In the genomic region with DNA sequence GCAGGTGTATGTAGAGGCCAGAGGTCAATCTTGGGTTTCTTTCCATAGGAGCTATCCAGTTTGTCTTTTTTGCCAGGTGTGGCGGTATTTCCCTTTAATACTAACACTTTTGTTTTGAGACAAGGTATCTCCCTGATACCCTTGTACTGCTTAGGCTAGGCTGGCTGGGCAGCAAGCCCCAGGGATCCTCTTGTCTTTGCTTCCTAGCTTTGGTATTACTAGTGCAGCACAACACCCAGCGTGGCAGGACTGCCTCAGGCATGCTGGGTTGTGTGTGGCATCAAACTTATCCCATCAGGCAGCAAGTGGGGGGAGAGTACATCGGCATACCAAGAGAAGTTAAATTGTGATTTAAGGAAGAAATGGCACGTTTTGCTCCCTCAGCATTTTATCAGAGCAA, we compare ENCODE assay signal across 33 mouse cellular contexts. TPM values are rescaled to one million over a fixed set of nuclear protein-coding genes. Genes with fewer than 3 reads are reported as not detected.
DNase-seq lines count a peak whose midpoint lies in the region; ATAC-seq and TF ChIP-seq lines count a peak whose summit lies in the region.
"Had no signal": no experiment of that assay in that cellular context is flagged by ENCODE, and none has a peak within 500 bp of the region (broad histone marks: within the 10 kb centered on the region; RNA-seq: fewer than 3 reads in every experiment).

No protein-coding gene starts in this region.

- no peak for ATAC-seq in heart, embryonic 11.5 days (replicated peaks; ENCODE audit: insufficient number of reproducible peaks, low FRiP score, low TSS enrichment)
- 0 out of 2 replicates have a peak, but pooled peaks have one; percentile 21 for ATAC-seq in kidney, postnatal 0 days (replicated peaks; ENCODE audit: low FRiP score, low read depth)
- ATAC-seq: activated CD4-positive, CD25-positive, alpha-beta regulatory T cell, adult 4 months; forebrain, embryonic 15.5 days had no signal

- TF ChIP-seq EP300 in CH12.LX (IDR thresholded peaks at IDR 0.05; ENCODE audit: low read length), result no peak

- no peak for TF ChIP-seq CTCF in kidney, postnatal 0 days (IDR thresholded peaks at IDR 0.05; ENCODE audit: low read depth)
- no peak for TF ChIP-seq CTCF in CH12.LX (conservative IDR thresholded peaks at IDR 0.05 in 1 of 2, IDR thresholded peaks at IDR 0.05 in 1 of 2; ENCODE audit: low read depth in 2 of 2, low read length in 2 of 2)

- H3K4me3 ChIP-seq in heart, embryonic 11.5 days (ENCODE audit: low read depth, low read length), result no peak overlapping the region
- no peak overlapping the region for H3K4me3 ChIP-seq in kidney, postnatal 0 days (replicated peaks; ENCODE audit: low read depth, low read length)
- H3K4me3 ChIP-seq in CH12.LX (replicated peaks in 1 of 3; ENCODE audit: low read depth in 2 of 3, low read length in 2 of 3, poor library complexity in 1 of 3), result no peak overlapping the region
- H3K4me3 ChIP-seq: embryonic facial prominence, embryonic 10.5 days; embryonic facial prominence, embryonic 13.5 days; erythroblast, embryonic 14.5 days; forebrain, embryonic 12.5 days; forebrain, embryonic 15.5 days; heart, adult 2 months; heart, embryonic 10.5 days; hindbrain, embryonic 12.5 days; hindbrain, embryonic 15.5 days had no signal

- H3K4me1 ChIP-seq in heart, embryonic 11.5 days (ENCODE audit: control insufficient read depth, insufficient read depth, low read length), result no peaks in the 10 kb centered on the region
- no peaks in the 10 kb centered on the region for H3K4me1 ChIP-seq in kidney, postnatal 0 days (replicated peaks; ENCODE audit: insufficient read depth, low read length)
- peaks cover 26 to 90% of the 10 kb centered on the region in 2 experiments for H3K4me1 ChIP-seq in CH12.LX (ENCODE audit: control insufficient read depth in 1 of 2, insufficient read depth in 2 of 2)
- H3K4me1 ChIP-seq: embryonic facial prominence, embryonic 13.5 days; forebrain, embryonic 12.5 days; forebrain, embryonic 15.5 days; hindbrain, embryonic 12.5 days; hindbrain, embryonic 15.5 days had no signal

- peaks cover 76% of the 10 kb centered on the region for H3K79me2 ChIP-seq in CH12.LX (replicated peaks; ENCODE audit: control insufficient read depth, extremely low read depth, insufficient read depth, poor library complexity, severe bottlenecking)

- H3K9ac ChIP-seq in heart, embryonic 11.5 days (ENCODE audit: low read depth, low read length), result no peak overlapping the region
- no peak overlapping the region for H3K9ac ChIP-seq in kidney, postnatal 0 days (ENCODE audit: low read depth, low read length)
- no peak overlapping the region for H3K9ac ChIP-seq in CH12.LX (ENCODE audit: insufficient read depth, low read depth)
- H3K9ac ChIP-seq: embryonic facial prominence, embryonic 13.5 days; forebrain, embryonic 12.5 days; forebrain, embryonic 15.5 days; hindbrain, embryonic 12.5 days; hindbrain, embryonic 15.5 days had no signal

- no peak overlapping the region for H3K27ac ChIP-seq in heart, embryonic 11.5 days (ENCODE audit: low read depth, low read length)
- no peak overlapping the region for H3K27ac ChIP-seq in kidney, postnatal 0 days
- H3K27ac ChIP-seq in CH12.LX (ENCODE audit: insufficient read depth, low read depth), result no peak overlapping the region
- H3K27ac ChIP-seq: embryonic facial prominence, embryonic 10.5 days; embryonic facial prominence, embryonic 13.5 days; forebrain, embryonic 12.5 days; forebrain, embryonic 15.5 days; heart, adult 2 months; heart, embryonic 10.5 days; hindbrain, embryonic 12.5 days; hindbrain, embryonic 15.5 days had no signal

- peak; percentile 85 for DNase-seq in heart, adult 11 months
- peak; percentile 37 for DNase-seq in kidney, adult 9 months
- no peak for DNase-seq in kidney, postnatal 4 days
- DNase-seq in kidney, postnatal 0 days (ENCODE audit: low spot score), result no peak
- DNase-seq in kidney, postnatal 10 days, result no peak
- no peak for DNase-seq in CH12.LX (ENCODE audit: extremely low read depth)
- DNase-seq in layer of hippocampus, postnatal 25 days (ENCODE audit: extremely low spot score in 1 of 2, low spot score in 1 of 2), result no peak
- DNase-seq: adrenal gland, adult 8-10 months; adrenal gland, postnatal 25 days; B cell, adult 2 months; cerebellum, adult 11-12 months; cerebellum, adult 8-10 months; cerebellum, postnatal 10 days; cerebellum, postnatal 36 days had no signal

- H3K36me3 ChIP-seq in heart, embryonic 11.5 days (ENCODE audit: control insufficient read depth, insufficient read depth, low read length), result no peaks in the 10 kb centered on the region
- no peaks in the 10 kb centered on the region for H3K36me3 ChIP-seq in kidney, postnatal 0 days (ENCODE audit: insufficient read depth, low read length)
- H3K36me3 ChIP-seq in CH12.LX (replicated peaks in 1 of 2; ENCODE audit: control insufficient read depth in 1 of 2, insufficient read depth in 1 of 2, low read length in 1 of 2), result peaks cover 22 to 66% of the 10 kb centered on the region in 2 experiments
- H3K36me3 ChIP-seq: embryonic facial prominence, embryonic 10.5 days; forebrain, embryonic 12.5 days; forebrain, embryonic 15.5 days; heart, embryonic 10.5 days; hindbrain, embryonic 12.5 days; hindbrain, embryonic 15.5 days had no signal

- in situ Hi-C loops in CH12.LX (cut with MboI; ENCODE audit: low pct_ligation_motif_present, low pct_unique_long_range_greater_than_20kb, low sequenced_read_pairs), result no loop called here

- 83% methylated on average over 4 of the region's 4 CpGs for WGBS in heart, embryonic 11.5 days (ENCODE audit: insufficient replicate concordance)
- 62% methylated on average over 4 of the region's 4 CpGs for WGBS in kidney, postnatal 0 days

- TF ChIP-seq RAD21 in CH12.LX (IDR thresholded peaks at IDR 0.05; ENCODE audit: low read depth, low read length), result no peak

- dilution Hi-C loops in CH12.LX (cut with MboI; ENCODE audit: extremely low pct_ligation_motif_present, extremely low pct_unique_long_range_greater_than_20kb, low sequenced_read_pairs), result no loop called here

- TF ChIP-seq POLR2A in CH12.LX (IDR thresholded peaks at IDR 0.05; ENCODE audit: low read depth, low read length), result no peak

- H3K9me3 ChIP-seq in heart, embryonic 11.5 days (replicated peaks; ENCODE audit: control insufficient read depth, low read length), result no peaks in the 10 kb centered on the region
- no peaks in the 10 kb centered on the region for H3K9me3 ChIP-seq in kidney, postnatal 0 days (replicated peaks; ENCODE audit: low read length)
- no peaks in the 10 kb centered on the region for H3K9me3 ChIP-seq in CH12.LX (replicated peaks; ENCODE audit: low read length)
- H3K9me3 ChIP-seq: embryonic facial prominence, embryonic 10.5 days; embryonic facial prominence, embryonic 13.5 days; forebrain, embryonic 12.5 days; forebrain, embryonic 15.5 days; heart, embryonic 10.5 days; hindbrain, embryonic 12.5 days; hindbrain, embryonic 15.5 days had no signal

- no peaks in the 10 kb centered on the region for H3K27me3 ChIP-seq in heart, embryonic 11.5 days (ENCODE audit: control insufficient read depth, insufficient read depth, low read length)
- no peaks in the 10 kb centered on the region for H3K27me3 ChIP-seq in kidney, postnatal 0 days (ENCODE audit: insufficient read depth, low read length)
- H3K27me3 ChIP-seq in CH12.LX (replicated peaks), result no peaks in the 10 kb centered on the region
- H3K27me3 ChIP-seq: embryonic facial prominence, embryonic 13.5 days; forebrain, embryonic 15.5 days; hindbrain, embryonic 12.5 days; hindbrain, embryonic 15.5 days had no signal

- no peak overlapping the region for H3K4me2 ChIP-seq in heart, embryonic 11.5 days
- H3K4me2 ChIP-seq in kidney, postnatal 0 days (ENCODE audit: low read length), result no peak overlapping the region
- H3K4me2 ChIP-seq in CH12.LX (ENCODE audit: insufficient read depth, low read depth, poor library complexity, severe bottlenecking), result no peak overlapping the region
- H3K4me2 ChIP-seq: embryonic facial prominence, embryonic 13.5 days; forebrain, embryonic 12.5 days; forebrain, embryonic 15.5 days; hindbrain, embryonic 12.5 days; hindbrain, embryonic 15.5 days had no signal

TF ChIP-seq in CH12.LX, 34 proteins besides CTCF, POLR2A, EP300 and RAD21:
- TF ChIP-seq IRF4 (IDR thresholded peaks at IDR 0.05; ENCODE audit: low read depth, low read length) (no peak), ZNF384 (IDR thresholded peaks at IDR 0.05; ENCODE audit: low read depth, low read length) (no peak), POLR2AphosphoS2 (IDR thresholded peaks at IDR 0.05; ENCODE audit: low read depth, low read length) (no peak), USF1 (IDR thresholded peaks at IDR 0.05; ENCODE audit: low read depth, low read length) (no peak), ETS1 (conservative IDR thresholded peaks at IDR 0.05; ENCODE audit: low read depth, low read length) (no peak), MAFK (IDR thresholded peaks at IDR 0.05; ENCODE audit: insufficient replicate concordance, low read length) (0 out of 2 replicates have a peak, but pooled peaks have one; percentile 30), ZC3H11A (IDR thresholded peaks at IDR 0.05; ENCODE audit: low read depth, low read length) (no peak)

RNA-seq across cellular contexts. Expression of gene Ppfibp2, which starts 7.5 kb away (rescaled TPM):
- 6.3 and 7.9 TPM in 2 replicates for polyA plus RNA-seq in heart, embryonic 11.5 days (2014; fragmentation: Nextera tagmentation; extraction: Ambion mirVana)
- polyA plus RNA-seq in kidney, postnatal 0 days (2015; fragmentation: Nextera tagmentation; extraction: Ambion mirVana), result 7.2 and 8.3 TPM in 2 replicates
- 27.5 and 40.3 TPM in 2 replicates for total RNA-seq in CH12.LX (2012; rRNA removed)
- total RNA-seq in CH12.LX (2014; rRNA removed), result 30.2 and 32.9 TPM in 2 replicates
- polyA plus RNA-seq in CH12.LX (2012; ENCODE audit: insufficient read length, low read depth), result 40.2 and 44.7 TPM in 2 replicates
- total RNA-seq in layer of hippocampus, postnatal 25 days (2021), result 1 to 10 TPM; 6.0 TPM

RNA-seq across cellular contexts. Expression of gene 5330417H12Rik, which starts 22.5 kb away (rescaled TPM):
- polyA plus RNA-seq in heart, embryonic 11.5 days (2014; fragmentation: Nextera tagmentation; extraction: Ambion mirVana), result not detected in 2 replicates
- polyA plus RNA-seq in kidney, postnatal 0 days (2015; fragmentation: Nextera tagmentation; extraction: Ambion mirVana), result not detected in 2 replicates
- total RNA-seq in CH12.LX (2012; rRNA removed), result 0.13 TPM in 1 of 2 replicates, not detected in the other
- total RNA-seq in CH12.LX (2014; rRNA removed), result not detected in 2 replicates
- polyA plus RNA-seq in CH12.LX (2012; ENCODE audit: insufficient read length, low read depth), result not detected in 2 replicates
- not detected for total RNA-seq in layer of hippocampus, postnatal 25 days (2021)
- total RNA-seq: adrenal gland, adult 8-10 months; adrenal gland, postnatal 25 days; gastrocnemius, adult 18-20 months; gastrocnemius, postnatal 25 days; heart, adult 2 months; heart, postnatal 25 days; hematopoietic stem cell, adult 5-6 weeks had no signal
- polyA plus RNA-seq: activated CD4-positive, CD25-positive, alpha-beta regulatory T cell, adult 4 months; brain, embryonic 14.5 days; cortical plate, adult 2 months; embryonic facial prominence, embryonic 10.5 days; embryonic facial prominence, embryonic 13.5 days; erythroblast, embryonic 14.5 days; forebrain, embryonic 12.5 days; forebrain, embryonic 15.5 days; heart, adult 2 months; heart, embryonic 14.5 days; heart, postnatal 0 days; hindbrain, embryonic 12.5 days; hindbrain, embryonic 15.5 days had no signal

RNA-seq across cellular contexts. Expression of gene Olfml1, which starts 35.3 kb away (rescaled TPM):
- polyA plus RNA-seq in heart, embryonic 11.5 days (2014; fragmentation: Nextera tagmentation; extraction: Ambion mirVana), result 7.3 and 8.2 TPM in 2 replicates
- 24.5 and 24.9 TPM in 2 replicates for polyA plus RNA-seq in kidney, postnatal 0 days (2015; fragmentation: Nextera tagmentation; extraction: Ambion mirVana)
- total RNA-seq in CH12.LX (2012; rRNA removed) (not detected in 2 replicates), CH12.LX (2014; rRNA removed) (not detected in 2 replicates)
- not detected in 2 replicates for polyA plus RNA-seq in CH12.LX (2012; ENCODE audit: insufficient read length, low read depth)
- total RNA-seq in layer of hippocampus, postnatal 25 days (2021), result 10 to 100 TPM; 10.0 to 11.5 TPM
- total RNA-seq: hematopoietic stem cell, adult 5-6 weeks had no signal
- polyA plus RNA-seq: activated CD4-positive, CD25-positive, alpha-beta regulatory T cell, adult 4 months; erythroblast, embryonic 14.5 days had no signal

Comparison
In these comparisons a context has a peak if more than half of its experiments do, and no peak if none do; other contexts are left out.
1. DNase-seq: peak in heart, adult 11 months (single experiment) and kidney, adult 9 months (single experiment); none in kidney, postnatal 4 days (0 of 2), kidney, postnatal 0 days (single experiment), kidney, postnatal 10 days (single experiment), CH12.LX (single experiment) and layer of hippocampus, postnatal 25 days (0 of 2).